Mouse (Mus musculus): ENCODE results near the gene Susd6. TPM values are rescaled to one million over a fixed set of nuclear protein-coding genes. Genes with fewer than 3 reads are reported as not detected.

Susd6 gene
- polyA plus RNA-seq, 2 experiments = 11.1 to 11.6 TPM

DNA sequence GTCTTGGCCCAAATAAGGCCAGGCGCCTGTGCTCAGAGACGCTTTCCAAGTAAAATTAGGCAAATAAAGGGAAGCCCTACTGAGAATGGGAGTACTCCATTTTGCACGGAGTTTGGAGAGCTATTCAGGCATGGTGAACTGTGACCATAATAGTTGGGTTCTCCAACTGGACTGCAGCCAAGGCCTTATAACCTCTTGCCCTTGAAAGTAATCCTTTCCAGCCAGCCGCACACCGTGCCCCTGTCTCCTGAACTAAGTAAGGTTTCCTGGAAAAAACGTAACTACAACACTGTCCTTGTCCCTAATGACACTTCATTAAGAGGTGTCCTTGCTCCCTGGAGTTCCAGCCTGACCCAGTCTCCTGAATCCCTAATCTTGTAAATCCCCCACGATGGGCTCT, 135.6 kb downstream of the Susd6 start:
- Histone ChIP-seq H3K4me2 (ENCODE audit: low read depth) (no peak overlapping the region), H3K4me3 (ENCODE audit: insufficient read depth in 1 of 2, low read depth in 2 of 2, low read length in 2 of 2) (no peak overlapping the region), H3K9me3 (ENCODE audit: control insufficient read depth, low read length) (no peaks in the 10 kb centered on the region), H3K9ac (replicated peaks) (no peak overlapping the region), H3K36me3 (replicated peaks; ENCODE audit: control insufficient read depth, insufficient read depth, low read depth) (no peaks in the 10 kb centered on the region), H3K4me1 (replicated peaks; ENCODE audit: control insufficient read depth in 2 of 2, insufficient read depth in 2 of 2, low read length in 1 of 2) (peaks cover 23 to 30% of the 10 kb centered on the region in 2 experiments), H3K27ac (no peak overlapping the region), H3K27me3 (ENCODE audit: control insufficient read depth, insufficient read depth, low read length) (no peaks in the 10 kb centered on the region; the same call in 1 of the 2 replicates)
- no peak for TF ChIP-seq CTCF (IDR thresholded peaks at IDR 0.05; ENCODE audit: low read depth)
- no peak for TF ChIP-seq EP300 (IDR thresholded peaks at IDR 0.05; ENCODE audit: low read depth)
- ATAC-seq (ENCODE audit: insufficient read depth) = no peak
- 69% methylated on average over 7 of the region's 7 CpGs for WGBS (ENCODE audit: insufficient replicate concordance)
- DNase-seq (ENCODE audit: low read depth in 3 of 3, low spot score in 3 of 3) = no peak

DNA sequence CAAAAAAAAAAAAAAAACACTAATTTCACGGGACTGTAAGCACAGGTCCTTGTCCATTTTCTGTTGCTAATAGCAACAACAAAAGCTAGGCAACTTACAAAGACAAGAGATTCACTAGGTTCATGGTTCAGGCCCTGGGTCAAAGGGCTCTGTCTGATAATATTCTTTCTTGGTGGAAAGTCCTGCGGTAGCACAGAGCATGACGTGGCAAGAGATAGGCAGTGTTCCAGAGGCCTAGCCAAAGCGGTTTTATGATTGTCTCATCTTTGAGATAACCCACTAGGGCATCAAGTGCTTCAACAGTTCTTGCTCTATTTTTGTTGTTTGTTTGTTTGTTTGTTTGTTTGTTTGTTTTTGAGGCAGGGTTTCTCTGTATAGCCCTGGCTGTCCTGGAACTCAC, 136.2 kb downstream of the Susd6 start:
- ATAC-seq (ENCODE audit: insufficient read depth) (peak; percentile 63), DNase-seq (ENCODE audit: low read depth in 3 of 3, low spot score in 3 of 3) (no peak)
- TF ChIP-seq CTCF (IDR thresholded peaks at IDR 0.05; ENCODE audit: low read depth) (no peak), EP300 (IDR thresholded peaks at IDR 0.05; ENCODE audit: low read depth) (no peak)
- Histone ChIP-seq H3K36me3 (replicated peaks; ENCODE audit: control insufficient read depth, insufficient read depth, low read depth) (no peaks in the 10 kb centered on the region), H3K27ac (no peak overlapping the region), H3K27me3 (ENCODE audit: control insufficient read depth, insufficient read depth, low read length) (no peaks in the 10 kb centered on the region; the same call in 1 of the 2 replicates), H3K9me3 (ENCODE audit: control insufficient read depth, low read length) (no peaks in the 10 kb centered on the region), H3K4me3 (ENCODE audit: insufficient read depth in 1 of 2, low read depth in 2 of 2, low read length in 2 of 2) (no peak overlapping the region), H3K9ac (replicated peaks) (no peak overlapping the region), H3K4me2 (ENCODE audit: low read depth) (no peak overlapping the region), H3K4me1 (replicated peaks; ENCODE audit: control insufficient read depth in 2 of 2, insufficient read depth in 2 of 2, low read length in 1 of 2) (peaks cover 25 to 33% of the 10 kb centered on the region in 2 experiments)
- 35% methylated on average over 4 of the region's 4 CpGs for WGBS (ENCODE audit: insufficient replicate concordance)

DNA sequence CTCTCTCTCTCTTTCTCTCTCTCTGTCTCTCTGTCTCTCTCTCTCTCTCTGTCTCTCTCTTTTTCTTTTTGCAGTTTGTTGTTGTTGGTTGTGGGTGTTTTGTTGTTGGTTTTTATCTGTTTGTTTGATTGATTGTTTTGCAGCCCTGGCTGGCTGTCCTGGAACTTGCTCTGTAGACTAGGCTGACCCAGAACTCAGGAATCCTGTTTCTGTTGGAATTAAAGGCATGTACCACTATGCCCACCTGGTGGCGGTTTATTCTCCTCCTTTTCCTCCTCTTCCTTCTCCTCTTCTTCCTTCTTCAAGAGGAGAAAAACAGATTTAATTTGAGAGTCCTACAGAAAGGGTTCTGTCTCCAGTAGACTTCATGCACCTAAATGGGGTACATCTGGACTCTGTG, 137.2 kb downstream of the Susd6 start:
- H3K9me3 ChIP-seq (ENCODE audit: control insufficient read depth, low read length) = no peaks in the 10 kb centered on the region
- no peaks in the 10 kb centered on the region for H3K27me3 ChIP-seq (ENCODE audit: control insufficient read depth, insufficient read depth, low read length)
- no peak overlapping the region for H3K4me3 ChIP-seq (ENCODE audit: insufficient read depth in 1 of 2, low read depth in 2 of 2, low read length in 2 of 2)
- no peak overlapping the region for H3K9ac ChIP-seq (replicated peaks)
- no peaks in the 10 kb centered on the region for H3K36me3 ChIP-seq (replicated peaks; ENCODE audit: control insufficient read depth, insufficient read depth, low read depth)
- no peak overlapping the region for H3K4me2 ChIP-seq (ENCODE audit: low read depth)
- TF ChIP-seq EP300 (IDR thresholded peaks at IDR 0.05; ENCODE audit: low read depth) = no peak
- no peak for TF ChIP-seq CTCF (IDR thresholded peaks at IDR 0.05; ENCODE audit: low read depth)
- ATAC-seq (ENCODE audit: insufficient read depth) (no peak), DNase-seq (ENCODE audit: low read depth in 3 of 3, low spot score in 3 of 3) (no peak)
- no peak overlapping the region for H3K27ac ChIP-seq
- H3K4me1 ChIP-seq (replicated peaks; ENCODE audit: control insufficient read depth in 2 of 2, insufficient read depth in 2 of 2, low read length in 1 of 2) = peaks cover 25 to 33% of the 10 kb centered on the region in 2 experiments
- 61% methylated on average over 1 of the region's 1 CpGs for WGBS (ENCODE audit: insufficient replicate concordance)

DNA sequence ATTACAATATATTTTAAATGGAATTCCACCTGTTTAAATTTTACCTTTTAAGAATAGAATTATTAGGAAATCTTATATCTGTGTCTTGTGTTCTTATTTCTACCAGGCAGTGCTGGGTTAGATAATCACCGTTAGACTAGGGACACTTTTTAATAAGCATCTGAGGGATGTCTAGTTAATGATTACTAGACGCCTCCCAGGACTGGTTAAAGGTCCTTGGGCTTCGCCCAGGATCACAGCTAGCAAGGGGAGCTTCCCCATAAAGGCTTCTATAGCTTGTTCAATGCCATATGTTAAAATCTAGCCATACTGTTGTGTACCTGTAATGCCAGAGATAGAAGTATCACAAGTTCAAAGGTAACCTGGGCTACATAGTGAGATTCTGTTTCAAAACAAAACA, 138.6 kb downstream of the Susd6 start:
- H3K27ac ChIP-seq = peak overlapping the region; percentile 50; the same call in 1 of the 2 replicates
- no peak overlapping the region for H3K4me2 ChIP-seq (ENCODE audit: low read depth)
- WGBS (ENCODE audit: insufficient replicate concordance) = 51% methylated on average over 3 of the region's 3 CpGs
- no peaks in the 10 kb centered on the region for H3K9me3 ChIP-seq (ENCODE audit: control insufficient read depth, low read length)
- H3K4me3 ChIP-seq (ENCODE audit: insufficient read depth in 1 of 2, low read depth in 2 of 2, low read length in 2 of 2) = no peak overlapping the region
- DNase-seq (ENCODE audit: low read depth in 3 of 3, low spot score in 3 of 3) = no peak
- no peaks in the 10 kb centered on the region for H3K36me3 ChIP-seq (replicated peaks; ENCODE audit: control insufficient read depth, insufficient read depth, low read depth)
- no peak overlapping the region for H3K9ac ChIP-seq (replicated peaks)
- peaks cover 25 to 30% of the 10 kb centered on the region in 2 experiments for H3K4me1 ChIP-seq (replicated peaks; ENCODE audit: control insufficient read depth in 2 of 2, insufficient read depth in 2 of 2, low read length in 1 of 2)
- H3K27me3 ChIP-seq (ENCODE audit: control insufficient read depth, insufficient read depth, low read length) = no peaks in the 10 kb centered on the region
- TF ChIP-seq CTCF (IDR thresholded peaks at IDR 0.05; ENCODE audit: low read depth) (no peak), EP300 (IDR thresholded peaks at IDR 0.05; ENCODE audit: low read depth) (no peak)
- no peak for ATAC-seq (ENCODE audit: insufficient read depth)

DNA sequence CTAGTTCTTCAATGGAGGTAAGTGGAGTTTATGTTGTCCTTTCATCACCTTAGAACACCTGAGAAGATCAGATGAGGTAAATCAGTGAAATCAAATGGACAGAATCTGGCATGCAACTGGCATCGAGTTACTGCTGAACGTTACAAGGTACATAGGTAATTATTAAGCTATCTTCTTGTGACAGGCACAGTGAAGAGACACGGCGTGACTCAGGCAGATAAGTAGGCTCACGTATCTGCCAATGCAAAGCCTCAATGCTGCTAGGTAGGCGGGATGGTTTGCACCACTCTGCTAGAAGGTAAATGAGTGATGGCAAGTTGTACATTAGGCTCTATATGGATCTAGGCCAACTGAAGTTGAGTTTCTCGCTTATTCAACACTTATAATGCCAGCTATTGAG, 139.8 kb downstream of the Susd6 start:
- Histone ChIP-seq H3K27ac (peak overlapping the region; percentile 52), H3K4me1 (replicated peaks; ENCODE audit: control insufficient read depth in 2 of 2, insufficient read depth in 2 of 2, low read length in 1 of 2) (peaks cover 25 to 29% of the 10 kb centered on the region in 2 experiments)

More for the DNA sequence above, 139.8 kb downstream of the Susd6 start:
- WGBS (ENCODE audit: insufficient replicate concordance) = 29% methylated on average over 7 of the region's 7 CpGs
- no peaks in the 10 kb centered on the region for H3K27me3 ChIP-seq (ENCODE audit: control insufficient read depth, insufficient read depth, low read length)
- peak; percentile 83 for ATAC-seq (ENCODE audit: insufficient read depth)
- TF ChIP-seq EP300 (IDR thresholded peaks at IDR 0.05; ENCODE audit: low read depth) = peak; percentile 90
- no peak for TF ChIP-seq CTCF (IDR thresholded peaks at IDR 0.05; ENCODE audit: low read depth)
- peak in 1 of 3 experiments; percentile 72 for DNase-seq (ENCODE audit: low read depth in 3 of 3, low spot score in 3 of 3)
- H3K9ac ChIP-seq (replicated peaks) = no peak overlapping the region
- no peaks in the 10 kb centered on the region for H3K9me3 ChIP-seq (ENCODE audit: control insufficient read depth, low read length)
- H3K4me2 ChIP-seq (ENCODE audit: low read depth) = peak overlapping the region; percentile 23; the same call in 1 of the 2 replicates
- H3K4me3 ChIP-seq (ENCODE audit: insufficient read depth in 1 of 2, low read depth in 2 of 2, low read length in 2 of 2) = no peak overlapping the region
- no peaks in the 10 kb centered on the region for H3K36me3 ChIP-seq (replicated peaks; ENCODE audit: control insufficient read depth, insufficient read depth, low read depth)

Other genes starting within 250 kb of the Susd6 start
- gene Slc39a9, start 146.6 kb upstream of the Susd6 start, polyA plus RNA-seq (2012; rRNA removed) = 8.5 and 9.6 TPM in 2 replicates
- 10.1 and 11.1 TPM in 2 replicates for gene Slc39a9, start 146.6 kb upstream of the Susd6 start, polyA plus RNA-seq (2014; fragmentation: Nextera tagmentation; extraction: Ambion mirVana)
- 88.4 and 144 TPM in 2 replicates for gene Erh, start 146.2 kb upstream of the Susd6 start, polyA plus RNA-seq (2012; rRNA removed)
- gene Erh, start 146.2 kb upstream of the Susd6 start, polyA plus RNA-seq (2014; fragmentation: Nextera tagmentation; extraction: Ambion mirVana) = 123 and 140 TPM in 2 replicates
- 0.19 and 0.22 TPM in 2 replicates for gene Plekhd1, start 97.9 kb upstream of the Susd6 start, polyA plus RNA-seq (2012; rRNA removed)
- gene Plekhd1, start 97.9 kb upstream of the Susd6 start, polyA plus RNA-seq (2014; fragmentation: Nextera tagmentation; extraction: Ambion mirVana) = 0.10 and 0.14 TPM in 2 replicates
- gene Ccdc177, start 29.8 kb upstream of the Susd6 start, polyA plus RNA-seq (2012; rRNA removed) = 0.01 TPM in 1 of 2 replicates, not detected in the other
- gene Ccdc177, start 29.8 kb upstream of the Susd6 start, polyA plus RNA-seq (2014; fragmentation: Nextera tagmentation; extraction: Ambion mirVana) = not detected in 2 replicates
- 176 and 281 TPM in 2 replicates for gene Srsf5, start 155.0 kb downstream of the Susd6 start, polyA plus RNA-seq (2012; rRNA removed)
- 162 and 189 TPM in 2 replicates for gene Srsf5, start 155.0 kb downstream of the Susd6 start, polyA plus RNA-seq (2014; fragmentation: Nextera tagmentation; extraction: Ambion mirVana)
- 1.7 and 2.0 TPM in 2 replicates for gene Slc10a1, start 178.2 kb downstream of the Susd6 start, polyA plus RNA-seq (2012; rRNA removed)
- gene Slc10a1, start 178.2 kb downstream of the Susd6 start, polyA plus RNA-seq (2014; fragmentation: Nextera tagmentation; extraction: Ambion mirVana) = 3.8 and 4.0 TPM in 2 replicates
- gene Smoc1, start 236.3 kb downstream of the Susd6 start, polyA plus RNA-seq (2012; rRNA removed) = 6.6 and 6.9 TPM in 2 replicates
- gene Smoc1, start 236.3 kb downstream of the Susd6 start, polyA plus RNA-seq (2014; fragmentation: Nextera tagmentation; extraction: Ambion mirVana) = 4.6 and 5.4 TPM in 2 replicates

Data from liver, embryonic 14.5 days (tissue).